Mouse (Mus musculus) layer of hippocampus, postnatal 36 days (tissue): Measurements from ENCODE around the gene Spn. TPM values are rescaled to one million over a fixed set of nuclear protein-coding genes. Genes with fewer than 3 reads are reported as not detected.

ENCODE experiments used
- total RNA-seq, 2 experiments: library from RNA; stranded (reverse); gene quantifications; 2 replicates each; pipeline ENCODE4 v1.2.3; 2021

Spn gene
- total RNA-seq, 2 experiments from 2014 or later, result 0.50 to 0.73 TPM

Other genes with a start within 250 kb of the Spn start
- gene Tmem219, start 214.9 kb downstream of the Spn start, total RNA-seq, result 10 to 100 TPM; 23.2 to 23.8 TPM
- gene Kctd13, start 208.9 kb downstream of the Spn start, total RNA-seq, result 100 to 1,000 TPM; 161 to 171 TPM
- 10 to 100 TPM; 34.1 to 35.4 TPM for gene Asphd1, start 188.2 kb downstream of the Spn start, total RNA-seq
- gene Sez6l2, start 187.3 kb downstream of the Spn start, total RNA-seq, result 100 to 1,000 TPM; 427 to 447 TPM
- 100 to 1,000 TPM; 159 to 164 TPM for gene Cdipt, start 161.9 kb downstream of the Spn start, total RNA-seq
- gene Cdiptos, start 161.7 kb downstream of the Spn start, total RNA-seq, result under 1 TPM in 1 of 2 experiments, not detected in 1; 0.35 TPM
- gene Mvp, start 123.2 kb downstream of the Spn start, total RNA-seq, result 1 to 10 TPM; 7.2 to 8.4 TPM
- gene Pagr1b, start 121.3 kb downstream of the Spn start, total RNA-seq, result under 1 TPM in 1 of 2 experiments, not detected in 1; 0.90 TPM
- 10 to 100 TPM; 10.4 to 16.2 TPM for gene Pagr1a, start 120.5 kb downstream of the Spn start, total RNA-seq
- 10 to 100 TPM; 68.6 to 82.2 TPM for gene Gm42742, start 116.7 kb downstream of the Spn start, total RNA-seq
- 100 to 1,000 TPM; 229 to 233 TPM for gene Prrt2, start 116.6 kb downstream of the Spn start, total RNA-seq
- gene Maz, start 110.8 kb downstream of the Spn start, total RNA-seq, result 100 to 1,000 TPM; 258 to 261 TPM
- 1 to 10 TPM; 6.9 to 7.3 TPM for gene Kif22, start 95.4 kb downstream of the Spn start, total RNA-seq
- gene Zg16, start 50.5 kb downstream of the Spn start, total RNA-seq, result not detected
- 1 to 10 TPM in 1 of 2 experiments, under 1 TPM in 1; 0.92 to 1.1 TPM for gene AI467606, start 46.5 kb downstream of the Spn start, total RNA-seq
- under 1 TPM; 0.32 to 0.66 TPM for gene Qprt, start 15.6 kb downstream of the Spn start, total RNA-seq
- gene Cd2bp2, start 58.2 kb upstream of the Spn start, total RNA-seq, result 10 to 100 TPM; 93.9 to 95.1 TPM
- 100 to 1,000 TPM; 107 to 108 TPM for gene Tbc1d10b, start 70.6 kb upstream of the Spn start, total RNA-seq
- 1 to 10 TPM in 1 of 2 experiments, not detected in 1; 1.1 TPM for gene Mylpf, start 71.1 kb upstream of the Spn start, total RNA-seq
- gene Zfp553, start 95.2 kb upstream of the Spn start, total RNA-seq, result 10 to 100 TPM; 21.0 TPM
- 1 to 10 TPM; 5.2 to 5.4 TPM for gene Sept1, start 95.3 kb upstream of the Spn start, total RNA-seq
- 10 to 100 TPM; 69.3 to 74.9 TPM for gene Zfp771, start 106.5 kb upstream of the Spn start, total RNA-seq
- 10 to 100 TPM; 21.0 to 21.9 TPM for gene Dctpp1, start 122.9 kb upstream of the Spn start, total RNA-seq
- gene Sephs2, start 136.2 kb upstream of the Spn start, total RNA-seq, result 10 to 100 TPM; 36.1 to 37.2 TPM
- under 1 TPM; 0.10 to 0.35 TPM for gene Itgal, start 158.4 kb upstream of the Spn start, total RNA-seq
- gene Zfp768, start 207.8 kb upstream of the Spn start, total RNA-seq, result 10 to 100 TPM; 10.2 to 11.4 TPM
- gene Zfp747, start 238.2 kb upstream of the Spn start, total RNA-seq, result 1 to 10 TPM; 6.4 to 7.4 TPM
- gene 9130019O22Rik, start 249.3 kb upstream of the Spn start, total RNA-seq, result 1 to 10 TPM; 2.7 to 3.2 TPM